Mouse (Mus musculus) spleen, postnatal 4 days (tissue): ENCODE results near the gene Rhod.
"Not testable (repeated sequence)": the region's sequence is repeated elsewhere in the genome, so short reads cannot be mapped to it uniquely, and the experiment has no call there.

Source experiments
- DNase-seq, 2 experiments: peaks; one replicate each; pipeline ENCODE4 v3.0.0; 2022; ENCODE audit warnings: low spot score in 2 of 2

Gene Rhod

GRCm38 (mm10) chr19:4439161-4439801 is at the start of gene Rhod:
TSS of gene Rhod (minus strand) at chr19:4439432.
- no peak for DNase-seq

- no peak for DNase-seq
These were observed 48.6 kb upstream of the Rhod start for GRCm38 (mm10) chr19:4487877-4488276.

GRCm38 (mm10) chr19:4485006-4485405 is 45.8 kb upstream of the Rhod start:
- no peak for DNase-seq

DNA sequence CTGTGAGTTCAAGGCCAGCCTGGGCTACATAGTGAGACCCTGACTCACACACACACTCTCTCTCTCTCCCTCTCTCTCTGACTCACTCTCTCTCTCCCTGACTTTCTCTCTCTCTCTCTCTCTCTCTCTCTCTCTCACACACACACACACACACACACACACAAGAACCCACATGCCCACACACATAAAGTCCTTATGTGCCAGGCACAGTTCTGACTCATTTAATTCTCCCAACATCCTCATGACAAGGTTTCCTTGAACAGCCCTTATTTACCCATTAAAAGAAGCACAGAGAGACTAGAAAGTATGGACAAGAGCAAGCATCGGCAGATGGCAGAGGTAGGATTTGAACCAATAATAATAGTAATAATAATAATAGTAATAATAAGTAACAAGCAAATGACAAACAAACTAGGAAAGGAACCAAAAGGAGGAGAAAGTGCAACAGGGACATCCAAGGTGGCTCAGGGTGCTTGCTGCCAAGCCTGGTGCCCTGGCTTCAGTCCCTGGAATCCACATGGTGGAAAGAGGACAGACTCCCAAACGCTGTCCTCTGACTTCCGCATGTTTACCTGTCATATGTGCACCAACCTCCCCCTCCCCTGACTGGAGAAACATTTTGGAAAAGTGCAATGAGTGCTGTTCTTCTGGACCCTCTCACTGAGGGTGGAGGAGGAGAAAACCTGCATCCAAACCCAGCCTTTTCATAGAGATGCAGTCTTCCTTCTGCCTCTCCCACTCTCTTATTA is 43.1 kb upstream of the Rhod start:
- no peak for DNase-seq

GRCm38 (mm10) chr19:4481326-4481725 is 42.1 kb upstream of the Rhod start:
- no peak for DNase-seq

DNA sequence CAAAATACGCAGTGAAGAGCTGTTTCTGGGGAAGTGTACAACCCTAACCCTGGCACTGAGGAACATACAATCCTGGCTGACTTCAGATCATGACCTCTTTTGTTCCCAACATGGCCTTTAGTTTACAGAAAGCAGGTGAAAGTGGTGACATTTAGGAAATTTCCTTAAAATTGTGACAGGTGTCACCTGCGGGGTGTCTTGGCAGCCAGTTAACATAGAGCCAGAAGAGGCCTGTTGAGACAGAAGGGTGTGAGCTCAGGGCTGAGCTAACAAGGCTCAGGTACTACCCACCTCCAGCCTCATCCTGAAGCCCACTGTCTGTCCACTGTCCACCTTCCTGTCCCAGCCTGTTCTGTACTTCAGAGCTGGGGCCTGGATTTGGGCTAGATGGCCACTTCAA is 40.8 kb upstream of the Rhod start:
- no peak for DNase-seq

- DNase-seq: no peak
These were observed 38.9 kb upstream of the Rhod start for GRCm38 (mm10) chr19:4478190-4478516.

GRCm38 (mm10) chr19:4477345-4478189 is 38.3 kb upstream of the Rhod start, which contains the start of gene Syt12:
TSS of gene Syt12 (minus strand) at chr19:4477447.
- no peak for DNase-seq

- DNase-seq: no peak
These were observed 37.5 kb upstream of the Rhod start for GRCm38 (mm10) chr19:4476601-4477257.

GRCm38 (mm10) chr19:4475224-4475925 is 36.1 kb upstream of the Rhod start:
- no peak for DNase-seq

DNA sequence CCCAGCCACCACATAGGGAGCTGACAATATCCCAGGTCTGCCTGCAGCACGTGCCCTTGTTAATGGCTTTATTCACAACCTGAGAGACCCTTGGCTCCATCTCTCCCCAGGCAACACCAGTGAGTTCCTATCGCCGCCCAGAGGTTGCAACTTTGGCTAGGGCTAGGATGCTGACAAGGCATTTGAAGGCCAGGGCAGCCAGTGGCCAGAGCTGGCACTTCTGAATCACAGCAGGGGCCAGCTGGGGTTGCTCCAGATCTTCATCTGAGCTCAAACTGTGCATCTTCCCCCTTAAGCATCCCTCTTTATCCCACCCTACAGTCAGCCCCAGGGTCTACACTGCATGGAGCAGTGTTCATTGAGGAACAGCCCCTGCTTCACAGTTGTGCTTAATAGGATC is 35.5 kb upstream of the Rhod start:
- DNase-seq: no peak

DNA sequence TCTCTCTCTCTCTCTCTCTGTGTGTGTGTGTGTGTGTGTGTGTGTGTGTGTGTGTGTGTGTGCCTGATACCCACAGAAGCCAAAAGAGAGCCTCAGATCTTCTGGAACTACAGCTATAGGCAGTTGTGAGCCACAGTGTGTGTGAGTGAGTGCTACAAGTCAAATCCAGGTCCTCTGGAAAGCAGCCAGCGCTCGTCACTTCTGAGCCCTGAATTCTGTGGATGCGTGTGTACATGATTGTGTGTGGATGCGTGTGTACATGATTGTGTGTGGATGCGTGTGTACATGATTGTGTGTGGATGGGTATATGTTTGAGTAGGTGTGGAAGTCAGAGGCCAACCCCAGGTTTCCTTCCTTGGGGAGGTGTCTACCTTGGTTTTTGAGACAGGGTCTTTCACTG is 34.3 kb upstream of the Rhod start:
- no peak for DNase-seq

DNA sequence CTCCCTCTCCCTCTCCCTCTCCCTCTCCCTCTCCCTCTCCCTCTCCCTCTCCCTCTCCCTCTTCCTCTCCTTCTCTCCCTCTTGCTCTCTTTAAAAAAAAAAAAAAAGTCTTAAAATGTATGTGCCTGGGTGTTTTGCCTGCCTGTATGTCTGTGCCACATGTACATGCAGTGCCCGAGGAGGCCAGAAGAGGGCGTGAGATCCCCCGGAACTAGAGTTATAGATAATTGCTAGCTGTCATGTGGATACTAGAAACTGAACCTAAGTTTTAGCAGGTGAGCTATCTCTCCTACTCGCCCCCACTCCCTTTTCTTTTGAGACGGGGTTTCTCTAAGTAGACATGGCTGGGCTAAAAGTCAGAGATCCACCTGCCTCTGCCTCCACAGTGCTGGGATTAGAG is 29.1 kb upstream of the Rhod start:
- peak; percentile 52 to 80 for DNase-seq

DNA sequence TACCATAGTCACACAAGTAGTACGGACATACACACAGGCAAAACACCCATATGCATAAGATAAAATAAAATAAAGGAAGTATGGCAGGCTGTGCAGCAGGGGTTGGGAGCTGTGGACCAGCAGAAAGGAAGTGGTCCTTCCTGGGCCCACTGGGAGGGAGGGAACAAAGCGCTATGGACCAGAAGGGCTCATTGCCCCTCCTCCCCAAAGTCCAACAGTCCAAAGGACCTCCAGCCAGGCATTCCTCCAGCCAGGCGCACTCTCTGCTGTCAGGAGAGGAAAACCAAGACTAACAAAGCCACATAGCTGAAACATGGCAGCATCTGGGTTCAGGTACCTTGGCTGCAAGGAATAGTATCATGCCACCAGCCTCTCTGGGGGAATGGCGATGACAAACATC is 25.4 kb upstream of the Rhod start:
- DNase-seq: no peak

GRCm38 (mm10) chr19:4461981-4462380 is 22.7 kb upstream of the Rhod start:
- no peak for DNase-seq

DNA sequence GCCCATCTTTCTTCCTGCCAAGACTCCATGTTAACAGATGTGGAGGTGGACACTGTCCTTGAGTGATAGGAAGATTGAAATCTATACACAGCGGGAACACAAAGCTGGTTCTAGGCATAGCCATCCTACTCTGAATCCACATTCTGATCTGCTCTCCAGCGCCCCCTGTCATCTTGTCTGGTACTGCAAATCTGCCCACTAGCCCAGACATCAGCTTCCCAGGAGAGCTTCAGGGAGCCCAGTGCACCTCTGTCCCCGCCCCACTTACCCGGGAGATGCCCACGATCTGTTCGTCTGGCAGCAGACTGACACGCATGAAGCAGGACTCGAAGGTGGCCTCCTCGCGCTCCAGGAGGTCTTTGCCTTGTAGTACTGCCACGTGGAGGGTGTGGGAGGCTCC is 17.0 kb upstream of the Rhod start:
- peak; percentile 60 to 89 for DNase-seq

GRCm38 (mm10) chr19:4455071-4455800 is 16.0 kb upstream of the Rhod start:
- DNase-seq: no peak

- not testable (repeated sequence) for DNase-seq
These were observed 14.8 kb upstream of the Rhod start for GRCm38 (mm10) chr19:4454040-4454439.

DNA sequence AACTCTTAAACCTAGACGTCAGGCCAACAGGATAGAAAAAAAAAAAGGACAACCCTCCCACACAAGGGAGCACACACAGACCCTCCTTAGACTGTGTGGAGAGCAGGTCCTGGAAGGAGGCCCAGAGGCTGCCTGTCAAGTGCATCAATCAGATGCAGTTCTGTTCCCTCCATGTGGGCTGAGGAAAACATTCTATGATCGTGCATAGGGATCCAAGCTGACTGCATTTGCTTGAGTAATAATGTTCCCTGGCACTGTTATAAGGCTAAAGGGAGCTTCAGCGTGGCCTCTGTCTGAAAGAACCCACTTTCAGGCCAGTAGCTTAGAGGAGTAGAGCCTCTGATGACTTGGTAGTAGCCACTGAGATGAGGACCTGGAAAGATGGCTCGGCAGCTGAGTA is 13.3 kb upstream of the Rhod start:
- DNase-seq: no peak

DNA sequence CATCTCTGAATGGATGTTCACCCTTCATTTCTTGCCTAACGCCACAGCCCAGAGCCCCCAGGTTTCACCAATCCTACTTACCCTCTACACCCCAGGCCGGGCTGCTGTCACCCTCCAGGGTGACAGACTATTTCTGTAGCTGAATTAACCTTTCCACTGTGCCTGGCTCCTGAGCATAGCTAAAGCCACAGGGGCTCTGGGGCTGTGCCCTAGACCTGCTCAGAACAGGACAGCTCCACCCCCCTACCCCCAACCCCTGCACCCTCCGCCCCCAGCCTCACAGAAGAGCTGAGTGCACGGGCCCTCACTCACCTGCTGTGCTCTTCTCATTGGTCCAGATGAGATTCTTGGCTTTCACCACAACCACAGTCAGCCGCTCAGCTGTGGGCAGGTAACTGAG is 12.7 kb upstream of the Rhod start:
- no peak for DNase-seq

DNA sequence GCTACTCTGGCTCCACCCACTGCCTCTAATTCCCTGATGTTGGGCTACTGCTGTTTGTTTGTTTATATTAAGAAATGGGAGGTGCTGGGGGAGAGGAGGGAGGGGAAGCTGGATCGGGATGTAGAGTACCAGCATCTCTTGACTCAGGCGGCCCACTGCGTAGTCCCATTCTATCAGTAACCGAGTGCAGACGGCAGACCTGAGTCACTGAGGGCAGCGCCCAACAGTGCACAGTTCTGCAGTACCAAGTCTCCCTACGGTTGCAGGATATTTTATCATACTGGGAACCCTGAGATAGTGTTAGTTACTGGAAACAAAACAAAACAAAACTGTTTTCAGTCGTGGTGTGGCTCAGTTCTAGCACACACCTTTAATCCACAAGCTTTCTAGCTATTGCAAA is 11.9 kb upstream of the Rhod start:
- DNase-seq: no peak
